Mouse (Mus musculus): ENCODE data around the gene Inka2. TPM values are rescaled to one million over a fixed set of nuclear protein-coding genes. Genes with fewer than 3 reads are reported as not detected.
"Not testable (repeated sequence)": the region's sequence is repeated elsewhere in the genome, so short reads cannot be mapped to it uniquely, and the experiment has no call there.

The Inka2 gene
- total RNA-seq, 2 experiments from 2014 or later, result 9.7 to 14.6 TPM

- no peak for DNase-seq
Observed at GRCm38 (mm10) chr3:105696387-105697147, 7.8 kb upstream of the Inka2 start.

DNA sequence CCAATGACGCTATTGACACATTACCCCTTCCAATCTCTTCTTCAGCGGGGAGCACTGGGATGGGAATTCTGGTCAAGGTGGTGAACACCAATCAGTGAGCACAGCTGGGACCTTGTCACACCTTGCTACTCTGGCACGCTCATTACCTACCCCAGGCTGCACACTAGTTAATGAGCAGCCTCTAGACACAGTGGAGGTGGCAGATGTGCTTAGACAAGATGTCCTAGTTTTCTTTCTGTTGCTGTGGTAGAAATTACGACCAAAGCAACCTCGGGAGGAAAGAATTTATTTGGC is 7.3 kb upstream of the Inka2 start:
- DNase-seq, result no peak

DNA sequence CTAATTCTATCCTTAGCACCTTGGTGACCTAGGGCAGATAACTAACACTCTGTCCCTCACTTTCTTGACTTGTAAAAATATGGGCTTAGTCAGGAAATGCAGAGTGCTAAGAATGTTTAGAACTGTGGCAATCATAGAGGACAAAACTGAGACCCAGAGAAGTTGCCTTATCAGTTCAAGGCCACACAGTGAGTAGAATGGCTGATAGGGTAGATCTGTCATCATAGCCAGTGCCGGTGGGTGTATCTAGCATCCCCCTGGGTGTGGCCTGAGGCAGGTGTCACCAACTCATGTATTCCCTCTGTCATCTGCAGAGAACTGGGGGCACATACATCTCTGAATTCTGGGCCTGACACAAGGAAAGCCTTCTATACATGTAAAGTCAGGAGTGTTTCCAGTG is 6.1 kb upstream of the Inka2 start:
- no peak for DNase-seq

DNA sequence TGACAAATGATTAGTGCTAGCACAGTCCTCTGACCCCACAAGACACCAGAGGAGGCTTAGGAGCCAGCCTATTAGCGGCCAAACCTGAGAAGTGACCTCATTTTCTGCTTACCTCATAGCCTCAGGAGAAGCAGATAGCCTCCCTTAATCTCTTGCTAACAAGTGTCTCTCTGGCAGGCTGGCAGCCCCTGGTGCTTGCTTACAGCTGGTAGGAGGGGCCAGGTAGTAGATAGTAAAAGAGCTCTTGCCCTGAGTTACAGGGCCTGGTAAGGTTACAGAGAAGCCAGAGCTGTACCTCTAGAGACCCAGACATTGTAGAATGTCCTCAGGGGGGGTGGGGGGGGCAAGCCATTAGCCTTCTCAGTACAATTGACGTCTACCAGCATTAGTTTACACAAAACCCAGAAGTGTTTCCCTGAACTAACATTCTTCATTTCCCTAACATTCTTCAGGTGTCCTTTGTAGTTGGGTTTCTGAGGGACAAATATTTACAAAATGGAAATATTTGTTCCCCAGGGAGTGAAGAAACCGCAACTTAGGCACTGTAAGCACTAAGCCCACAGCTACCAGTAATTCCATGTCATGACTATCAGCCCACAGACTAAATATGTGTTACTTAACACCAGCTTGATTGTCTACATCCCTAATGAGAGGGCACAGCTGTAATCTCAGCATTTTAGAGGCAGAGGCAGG is 5.0 kb upstream of the Inka2 start:
- no peak for DNase-seq

DNA sequence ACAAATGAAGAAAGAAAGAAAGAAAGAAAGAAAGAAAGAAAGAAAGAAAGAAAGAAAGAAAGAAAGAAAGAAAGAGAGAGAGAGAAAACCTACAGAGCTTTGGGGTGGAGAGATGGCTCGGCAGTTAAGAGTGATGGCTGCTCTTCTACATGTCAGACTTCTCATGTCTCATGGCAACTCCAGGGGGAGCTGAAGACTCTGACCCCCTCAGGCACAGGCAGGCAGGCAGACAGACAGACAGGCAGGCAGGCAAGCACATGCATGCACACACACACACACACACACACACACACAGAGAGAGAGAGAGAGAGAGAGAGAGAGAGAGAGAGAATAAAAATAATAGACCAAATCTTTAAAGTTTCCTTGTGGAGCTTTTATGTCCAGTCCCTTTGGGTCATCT is 3.6 kb upstream of the Inka2 start:
- DNase-seq, result not testable (repeated sequence)

DNA sequence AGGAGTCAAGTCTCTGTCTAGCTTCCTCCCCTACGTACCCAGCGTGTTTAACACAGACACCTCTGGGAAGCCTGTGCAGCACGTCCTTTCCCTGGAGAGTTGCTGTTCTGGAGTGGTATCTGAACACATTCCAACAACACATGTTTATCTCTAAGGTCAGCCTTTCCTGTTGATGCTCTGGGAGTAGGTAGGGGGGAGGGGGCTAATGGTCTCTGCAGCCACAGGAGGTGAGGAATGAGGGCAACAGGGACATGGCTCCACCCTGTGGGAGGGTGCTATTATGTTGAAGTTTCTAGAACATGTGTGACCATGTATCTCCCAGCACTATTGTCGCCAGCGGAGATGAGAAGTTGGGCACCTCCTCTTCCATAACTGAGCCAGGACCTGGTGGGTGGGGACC is 3.0 kb upstream of the Inka2 start:
- DNase-seq, result no peak

DNA sequence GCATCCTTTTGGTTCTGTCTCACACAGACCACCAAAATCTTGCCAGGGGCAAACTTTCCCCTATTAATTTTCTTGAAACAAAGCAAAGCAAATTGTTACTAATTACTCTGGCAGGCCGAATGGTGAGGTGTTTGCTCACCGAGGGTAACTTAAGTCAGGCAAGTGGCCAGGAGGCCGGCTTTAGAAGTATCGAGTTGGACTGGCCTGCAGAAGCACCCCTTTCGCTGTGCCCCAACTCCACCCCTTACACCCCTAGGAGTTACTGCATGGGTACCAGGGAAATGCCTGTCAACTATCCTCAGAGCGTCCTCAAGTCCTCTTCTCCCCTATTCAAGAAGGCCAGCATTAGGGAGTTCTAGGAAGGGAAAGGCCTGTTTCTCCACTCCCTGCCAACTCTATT is 828 bp upstream of the Inka2 start:
- DNase-seq, result no peak

DNA sequence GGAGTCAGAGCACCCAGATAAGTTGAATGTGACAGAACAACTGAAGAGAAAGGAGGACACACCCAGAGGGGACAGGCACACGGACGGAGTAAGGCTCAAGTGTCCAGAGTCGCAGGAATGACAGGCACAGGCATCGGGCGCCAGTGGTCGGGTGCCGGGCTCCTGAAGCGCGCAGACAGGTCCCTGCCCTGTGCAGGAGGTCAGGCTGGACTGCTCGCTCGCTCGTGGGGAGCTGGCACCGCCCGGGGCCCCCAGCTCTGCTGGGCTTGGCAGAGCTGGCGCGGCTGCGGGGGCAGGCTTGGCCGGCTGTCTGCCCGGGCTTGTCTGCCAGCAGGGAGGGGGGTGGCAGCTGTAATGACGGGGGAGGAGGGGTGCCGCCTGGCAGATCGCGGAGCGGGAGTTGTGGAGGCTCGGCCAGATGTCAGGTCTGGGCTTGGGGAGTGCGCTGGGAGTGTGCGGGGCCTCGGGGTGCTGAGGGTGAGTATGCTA is 706 bp downstream of the Inka2 start:
- peak; percentile 76 for DNase-seq

DNA sequence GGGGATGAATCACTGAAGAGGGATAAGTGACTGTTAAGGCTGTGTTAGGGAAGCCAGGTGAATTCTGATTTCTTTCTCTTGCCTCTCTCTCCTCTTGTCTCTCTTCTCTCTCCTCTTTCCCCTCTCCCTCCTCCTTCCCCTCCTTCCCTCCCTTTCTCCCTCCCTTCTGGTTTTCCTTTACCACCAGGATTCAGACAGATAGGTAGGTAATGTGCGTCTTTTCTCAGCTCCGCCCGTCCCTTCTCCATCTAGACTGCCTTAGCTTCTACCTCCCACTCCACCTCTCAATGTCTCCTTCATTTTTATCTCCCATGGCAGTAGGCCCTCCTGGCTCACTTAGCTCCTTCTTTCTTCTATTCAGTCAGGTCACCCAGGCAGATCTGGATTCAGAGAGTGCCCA is 1.2 kb downstream of the Inka2 start:
- no peak for DNase-seq

GRCm38 (mm10) chr3:105706366-105707020 is 2.1 kb downstream of the Inka2 start:
- DNase-seq, result peak; percentile 47

DNA sequence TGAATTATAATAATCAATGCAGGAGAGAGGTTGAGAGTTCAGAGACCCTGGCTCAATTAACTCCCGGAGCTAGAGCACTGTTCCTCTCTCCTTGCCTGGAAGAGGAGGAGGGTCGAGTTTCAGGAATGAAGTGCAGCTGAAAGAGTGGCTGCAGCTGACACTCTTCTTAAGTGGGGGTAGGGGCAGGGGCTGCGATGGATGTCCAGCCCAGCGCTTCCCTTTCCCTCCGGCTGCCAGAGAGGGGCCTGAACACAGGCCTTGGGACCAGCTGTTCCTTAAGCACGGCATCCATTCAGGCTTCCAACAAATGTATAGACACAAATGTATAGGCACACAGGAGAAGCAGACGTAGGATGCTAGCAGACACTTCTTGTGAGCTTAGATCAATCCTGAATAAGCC is 3.2 kb downstream of the Inka2 start:
- no peak for DNase-seq

GRCm38 (mm10) chr3:105710246-105710645 is 5.8 kb downstream of the Inka2 start:
- peak; percentile 52 for DNase-seq

DNA sequence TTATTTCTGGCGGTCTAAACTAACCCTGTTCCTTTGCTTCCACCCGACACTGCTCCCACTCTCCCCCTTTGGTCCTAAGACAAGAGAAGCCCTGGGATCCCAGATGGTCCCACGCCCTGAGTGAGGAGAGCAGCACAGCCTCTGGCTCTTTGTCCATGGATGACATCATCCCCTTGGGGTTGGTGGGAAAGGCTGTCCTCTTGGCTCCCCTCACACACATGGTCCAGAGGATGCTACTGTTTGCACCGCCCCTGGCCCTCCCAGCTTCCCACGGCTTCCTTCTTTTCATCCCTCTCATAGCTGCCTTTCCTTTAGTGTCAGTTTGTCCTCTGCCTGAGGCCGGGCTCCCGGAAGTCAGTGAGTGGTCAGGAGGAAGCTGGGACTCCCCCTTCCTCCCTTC is 7.3 kb downstream of the Inka2 start:
- DNase-seq, result peak; percentile 61

DNA sequence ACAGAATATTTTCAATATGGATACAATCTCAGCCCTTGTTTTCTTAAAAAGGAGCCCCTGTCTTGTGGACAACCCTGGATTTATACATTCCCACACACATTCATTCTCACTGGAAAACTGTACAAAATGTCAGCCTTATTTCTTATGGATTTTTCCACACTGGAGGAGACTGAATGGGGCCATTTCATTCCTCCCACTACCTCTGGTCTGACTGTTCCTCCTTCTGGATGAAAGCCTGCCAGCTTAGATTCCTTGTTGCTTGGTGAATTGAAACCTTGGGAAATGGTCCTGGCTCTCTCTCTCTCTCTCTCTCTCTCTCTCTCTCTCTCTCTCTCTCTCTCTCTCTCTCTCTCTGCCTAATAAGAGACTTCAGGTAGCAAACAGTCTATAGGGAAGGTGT is 8.4 kb downstream of the Inka2 start:
- DNase-seq, result no peak

DNA sequence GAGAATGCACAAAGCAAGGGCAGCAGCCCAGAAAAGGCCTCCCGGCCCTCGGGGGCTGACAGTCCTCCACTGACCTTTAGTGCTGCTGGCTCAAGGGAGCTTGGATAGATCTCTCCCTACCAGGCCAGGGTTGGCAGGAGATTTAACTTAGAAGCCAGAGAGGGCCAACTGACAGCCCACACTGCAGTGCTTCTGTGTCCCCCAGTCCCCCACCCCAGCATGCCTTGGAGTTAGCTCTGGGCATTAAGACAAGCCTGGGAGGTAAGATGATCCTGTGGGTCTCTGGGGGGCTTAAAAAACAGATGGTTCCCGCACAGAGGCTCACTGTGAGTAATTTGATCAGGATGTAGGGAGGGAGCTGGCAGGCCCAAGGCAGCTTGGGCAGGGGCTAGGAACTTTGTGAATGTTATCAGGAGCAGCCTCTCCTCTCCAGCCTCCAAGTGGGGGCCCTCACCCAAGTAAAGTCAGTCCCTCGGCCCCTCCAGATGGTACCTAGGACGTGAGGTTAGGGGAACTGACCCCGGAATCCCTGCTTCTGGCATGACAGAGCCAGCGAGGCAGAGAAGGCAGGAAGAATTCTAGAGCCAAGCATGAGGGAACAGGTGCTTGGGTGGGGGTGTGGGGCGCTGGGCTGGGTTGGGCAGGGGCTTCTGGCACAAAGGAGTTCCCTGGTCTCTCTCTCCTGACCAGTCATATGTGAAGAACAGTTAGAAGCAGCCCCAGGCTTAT is 9.9 kb downstream of the Inka2 start:
- peak; percentile 56 for DNase-seq

GRCm38 (mm10) chr3:105714820-105715167 is 10.4 kb downstream of the Inka2 start:
- DNase-seq, result no peak

GRCm38 (mm10) chr3:105716353-105717000 is 12.1 kb downstream of the Inka2 start:
- DNase-seq, result peak; percentile 44

- no peak for DNase-seq
Observed at GRCm38 (mm10) chr3:105717856-105718555, 13.6 kb downstream of the Inka2 start.

- no peak for DNase-seq
Observed at GRCm38 (mm10) chr3:105718746-105719145, 14.3 kb downstream of the Inka2 start.

DNA sequence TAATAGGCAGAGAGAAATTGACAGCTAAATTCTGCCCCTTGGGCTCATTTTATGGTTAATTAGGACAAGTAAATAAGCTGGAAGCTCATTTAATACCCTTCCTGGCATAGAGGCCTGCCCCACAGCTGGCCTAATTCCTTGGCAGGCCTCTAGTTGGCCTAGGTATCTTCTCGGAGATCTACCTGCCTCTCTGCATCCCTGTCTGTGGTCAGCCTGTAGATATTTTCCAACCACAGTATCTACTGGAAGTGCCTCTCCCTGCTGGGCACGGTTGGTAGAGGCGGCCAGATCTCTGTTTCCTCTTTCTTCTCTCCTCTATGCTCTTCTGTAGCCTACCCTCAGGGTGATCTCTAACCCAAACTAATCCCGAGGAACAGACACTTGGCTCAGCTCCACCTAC is 15.6 kb downstream of the Inka2 start:
- DNase-seq, result no peak

DNA sequence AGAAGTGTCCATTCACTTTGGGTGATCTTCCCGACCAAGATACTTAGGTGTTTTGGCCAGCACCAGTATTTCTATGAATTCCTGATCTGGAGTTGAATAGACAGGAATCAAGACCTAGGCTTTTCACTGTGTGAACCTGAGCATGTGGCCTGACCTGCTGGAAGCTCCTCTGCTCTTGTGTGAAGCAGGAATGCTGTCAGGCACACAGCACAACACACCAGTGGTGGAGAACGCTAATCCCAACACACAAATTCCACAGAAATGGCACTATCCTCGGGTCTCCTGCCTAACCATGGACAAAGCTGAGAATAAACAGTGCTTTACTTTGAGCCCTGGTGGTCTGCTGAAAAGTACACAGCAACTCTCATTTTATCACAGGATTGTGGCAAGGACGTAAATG is 16.1 kb downstream of the Inka2 start:
- no peak for DNase-seq
